Mouse (Mus musculus) activated CD4-positive, CD25-positive, alpha-beta regulatory T cell, adult 9 weeks (primary cell): Measurements from ENCODE around the gene Prmt1. TPM values are rescaled to one million over a fixed set of nuclear protein-coding genes. Genes with fewer than 3 reads are reported as not detected.

ENCODE experiments used
- polyA plus RNA-seq: library from polyadenylated mRNA; unstranded; fragments of 100-300 nt; shearing (Covaris generic); gene quantifications from one replicate; pipeline ENCODE4 v1.2.1, GENCODE M21; 2017

Prmt1 gene
- 182 TPM for polyA plus RNA-seq

GRCm38 (mm10) chr7:44986192-44986878 is at the start of gene Prmt1:
Gene Prmt1, minus strand, starts transcription at chr7:44986568.

GRCm38 (mm10) chr7:45017242-45018061 is 31.1 kb upstream of the Prmt1 start, which contains the start of gene Rras:
Gene Rras, plus strand, starts transcription at chr7:45017961.

DNA sequence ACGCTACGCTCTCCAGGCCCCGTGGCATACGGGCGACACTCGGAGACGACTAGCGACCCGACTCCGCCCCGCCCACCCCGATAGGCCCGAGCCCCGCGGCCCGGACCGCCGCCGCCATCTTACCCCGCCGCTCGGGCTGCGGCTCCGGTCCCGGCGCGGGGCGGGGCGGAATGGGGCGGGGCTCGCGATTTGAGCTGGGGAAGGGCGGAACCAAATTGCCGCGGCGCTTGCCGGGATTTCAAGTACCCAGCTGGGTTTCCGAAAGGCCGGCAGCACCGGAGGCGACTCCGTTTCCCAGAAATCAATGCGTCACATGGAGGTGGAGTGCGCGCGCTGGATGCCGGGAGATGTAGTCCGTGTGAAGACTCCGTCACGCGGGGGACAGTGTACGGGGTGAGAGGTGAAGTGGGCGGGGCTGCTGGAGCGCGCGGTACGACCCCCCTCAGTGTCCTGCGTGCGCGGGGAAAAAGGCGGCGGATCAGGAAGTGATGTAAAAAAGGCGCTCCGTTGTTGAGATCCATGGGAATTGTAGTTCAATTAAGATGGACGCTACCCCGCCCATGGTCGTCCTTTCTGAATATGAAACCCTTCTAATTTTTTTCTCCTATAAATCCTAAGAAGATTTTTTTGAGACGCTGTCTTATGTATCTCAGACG is 29.7 kb upstream of the Prmt1 start, which contains the start of gene Scaf1:
Scaf1 (minus strand) TSS at position 407 of the 656 bp plus-strand sequence.

GRCm38 (mm10) chr7:44998501-44998955 is 12.2 kb upstream of the Prmt1 start, which contains the start of gene Bcl2l12:
Gene Bcl2l12, minus strand, starts transcription at chr7:44998712.

DNA sequence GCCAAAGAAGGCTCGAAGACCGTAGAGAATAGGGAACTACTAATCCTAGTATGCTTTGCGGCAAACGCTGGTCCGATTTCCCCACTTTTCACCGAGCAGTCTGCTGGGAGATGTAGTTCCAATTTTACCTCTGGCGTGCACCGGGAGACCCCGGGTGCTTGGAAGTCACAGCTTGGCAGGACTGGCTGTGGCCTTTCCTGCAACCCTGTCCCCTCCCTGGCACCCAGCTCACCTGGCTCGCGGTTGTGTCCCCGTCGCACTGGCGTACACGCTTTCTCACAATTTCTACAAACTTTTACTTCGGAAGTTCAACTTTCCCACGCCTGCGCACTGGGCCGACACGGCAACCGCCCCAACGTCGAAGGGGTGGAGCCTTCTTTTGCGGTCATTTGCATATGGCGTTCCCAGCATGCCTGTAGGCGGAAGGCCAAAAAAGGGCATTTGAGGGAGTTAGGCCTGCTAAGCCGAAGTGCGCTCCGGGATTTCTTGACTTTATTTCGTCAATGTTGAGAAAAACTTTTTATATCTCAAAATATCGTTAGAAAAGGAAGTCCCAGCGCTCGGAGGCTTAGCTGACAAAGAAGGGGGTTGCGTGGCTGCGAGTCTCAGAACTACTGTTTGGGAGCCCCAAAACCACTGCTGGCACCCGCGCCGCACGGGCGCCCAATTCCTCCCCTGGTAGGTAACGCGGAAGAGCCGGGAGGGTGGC is 11.0 kb upstream of the Prmt1 start, which contains the start of gene Irf3:
Irf3 (plus strand) TSS at position 418 of the 709 bp plus-strand sequence.

GRCm38 (mm10) chr7:44974383-44975116 is 11.8 kb downstream of the Prmt1 start, which contains the start of gene Cpt1c:
Gene Cpt1c, minus strand, starts transcription at chr7:44974851.

GRCm38 (mm10) chr7:44942904-44943303 is 43.5 kb downstream of the Prmt1 start, which contains the start of gene Tsks:
Gene Tsks, plus strand, starts transcription at chr7:44943204.

GRCm38 (mm10) chr7:44929204-44930151 is 56.9 kb downstream of the Prmt1 start, which contains the start of gene Ap2a1:
Gene Ap2a1, minus strand, starts transcription at chr7:44929496.

Other genes with a start within 250 kb of the Prmt1 start
- gene Vrk3, start 238.2 kb downstream of the Prmt1 start, polyA plus RNA-seq = 111 TPM
- 0.57 TPM for gene Zfp473, start 235.5 kb downstream of the Prmt1 start, polyA plus RNA-seq
- gene Nup62, start 170.5 kb downstream of the Prmt1 start, polyA plus RNA-seq = 61.7 TPM
- gene Il4i1, start 170.2 kb downstream of the Prmt1 start, polyA plus RNA-seq = 2.9 TPM
- gene Atf5, start 169.9 kb downstream of the Prmt1 start, polyA plus RNA-seq = 0.42 TPM
- gene Akt1s1, start 137.6 kb downstream of the Prmt1 start, polyA plus RNA-seq = 17.3 TPM
- 97.4 TPM for gene Tbc1d17, start 137.5 kb downstream of the Prmt1 start, polyA plus RNA-seq
- gene Pnkp, start 129.4 kb downstream of the Prmt1 start, polyA plus RNA-seq = 93.3 TPM
- gene Ptov1, start 116.8 kb downstream of the Prmt1 start, polyA plus RNA-seq = 9.7 TPM
- 40.3 TPM for gene Med25, start 93.9 kb downstream of the Prmt1 start, polyA plus RNA-seq
- gene Fuz, start 90.5 kb downstream of the Prmt1 start, polyA plus RNA-seq = 48.2 TPM
- 33.7 TPM for gene Ap2a1, start 57.1 kb downstream of the Prmt1 start, polyA plus RNA-seq
- not detected for gene Tsks, start 43.4 kb downstream of the Prmt1 start, polyA plus RNA-seq
- 0.42 TPM for gene Cpt1c, start 11.7 kb downstream of the Prmt1 start, polyA plus RNA-seq
- 257 TPM for gene Irf3, start 11.1 kb upstream of the Prmt1 start, polyA plus RNA-seq
- 32.8 TPM for gene Bcl2l12, start 12.1 kb upstream of the Prmt1 start, polyA plus RNA-seq
- 30.0 TPM for gene Scaf1, start 29.8 kb upstream of the Prmt1 start, polyA plus RNA-seq
- 8.7 TPM for gene Rras, start 31.4 kb upstream of the Prmt1 start, polyA plus RNA-seq
- gene Prr12, start 66.3 kb upstream of the Prmt1 start, polyA plus RNA-seq = 4.7 TPM
- 126 TPM for gene Nosip, start 75.9 kb upstream of the Prmt1 start, polyA plus RNA-seq
- 3.9 TPM for gene Prrg2, start 76.1 kb upstream of the Prmt1 start, polyA plus RNA-seq
- gene Rcn3, start 105.7 kb upstream of the Prmt1 start, polyA plus RNA-seq = 124 TPM
- gene Fcgrt, start 117.3 kb upstream of the Prmt1 start, polyA plus RNA-seq = 6.3 TPM
- gene Rps11, start 137.9 kb upstream of the Prmt1 start, polyA plus RNA-seq = 3,104 TPM
- 2,649 TPM for gene Rpl13a, start 142.2 kb upstream of the Prmt1 start, polyA plus RNA-seq
- not detected for gene Gm45713, start 149.7 kb upstream of the Prmt1 start, polyA plus RNA-seq
- gene Flt3l, start 149.9 kb upstream of the Prmt1 start, polyA plus RNA-seq = 220 TPM
- gene Pih1d1, start 167.7 kb upstream of the Prmt1 start, polyA plus RNA-seq = 55.1 TPM
- gene Aldh16a1, start 168.0 kb upstream of the Prmt1 start, polyA plus RNA-seq = 64.8 TPM
- gene Slc17a7, start 177.4 kb upstream of the Prmt1 start, polyA plus RNA-seq = not detected
- not detected for gene Gfy, start 193.0 kb upstream of the Prmt1 start, polyA plus RNA-seq
- gene Pth2, start 194.4 kb upstream of the Prmt1 start, polyA plus RNA-seq = not detected
- gene Ccdc155, start 218.3 kb upstream of the Prmt1 start, polyA plus RNA-seq = 0.12 TPM
- gene Dkkl1, start 225.6 kb upstream of the Prmt1 start, polyA plus RNA-seq = 16.3 TPM
- 3.0 TPM for gene Tead2, start 229.2 kb upstream of the Prmt1 start, polyA plus RNA-seq